In the genomic region with DNA sequence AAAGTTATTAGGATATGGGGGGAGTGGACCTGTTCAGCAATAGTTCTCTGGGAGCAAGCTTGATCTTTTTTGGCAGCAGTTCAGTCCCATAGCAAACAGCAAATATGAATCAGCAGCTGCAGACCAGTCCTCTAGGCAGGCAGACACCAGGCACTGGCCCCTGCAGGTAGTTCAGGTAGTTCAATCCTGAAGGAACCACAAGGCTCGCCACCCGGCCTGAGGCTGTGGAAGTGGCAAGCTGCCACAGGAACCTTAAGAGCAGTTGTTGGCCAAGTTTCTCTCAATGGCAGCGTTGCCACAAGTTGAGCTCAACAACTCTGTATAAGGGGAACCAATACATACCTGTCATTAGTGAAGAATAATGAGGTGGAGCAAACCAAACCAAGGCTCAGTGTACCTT, we compare ENCODE assay signal across 18 mouse cellular contexts. TPM values are rescaled to one million over a fixed set of nuclear protein-coding genes. Genes with fewer than 3 reads are reported as not detected.
DNase-seq lines count a peak whose midpoint lies in the region; ATAC-seq lines count a peak whose summit lies in the region.
"Had no signal": no experiment of that assay in that cellular context is flagged by ENCODE, and none has a peak within 500 bp of the region (broad histone marks: within the 10 kb centered on the region; RNA-seq: fewer than 3 reads in every experiment).

No protein-coding gene starts in this region.

- no peaks in the 10 kb centered on the region for H3K36me3 ChIP-seq in kidney, embryonic 14.5 days (ENCODE audit: control insufficient read depth, insufficient read depth, low read length)
- H3K36me3 ChIP-seq: forebrain, embryonic 15.5 days; limb, embryonic 10.5 days; lung, embryonic 15.5 days had no signal

- no peak overlapping the region for H3K4me2 ChIP-seq in kidney, embryonic 14.5 days (replicated peaks; ENCODE audit: low read depth, low read length)
- H3K4me2 ChIP-seq: forebrain, embryonic 15.5 days; liver, embryonic 11.5 days; lung, embryonic 15.5 days had no signal

- ATAC-seq in cerebellum, adult (ENCODE audit: insufficient number of reproducible peaks, low FRiP score, low TSS enrichment): no peak
- ATAC-seq in kidney, embryonic 14.5 days (ENCODE audit: low FRiP score, low TSS enrichment): no peak
- ATAC-seq: activated CD4-positive, CD25-positive, alpha-beta regulatory T cell, adult 4 months; forebrain, embryonic 15.5 days had no signal

- no peaks in the 10 kb centered on the region for H3K27me3 ChIP-seq in kidney, embryonic 14.5 days (ENCODE audit: control insufficient read depth, insufficient read depth, low read length)
- H3K27me3 ChIP-seq: forebrain, embryonic 15.5 days; lung, embryonic 15.5 days had no signal

- H3K9me3 ChIP-seq in kidney, embryonic 14.5 days (ENCODE audit: control insufficient read depth, low read length): no peaks in the 10 kb centered on the region
- H3K9me3 ChIP-seq: forebrain, embryonic 15.5 days; limb, embryonic 10.5 days; lung, embryonic 15.5 days had no signal

- DNase-seq in cerebellum, postnatal 25 days: peak; percentile 30 to 34
- peak; percentile 31 for DNase-seq in kidney, adult 11 months
- peak; percentile 57 for DNase-seq in lung, adult 18-20 months
- no peak for DNase-seq in lung, postnatal 10 days
- DNase-seq in lung, postnatal 36 days: peak; percentile 55
- DNase-seq in right cerebral cortex, postnatal 14 days: no peak
- DNase-seq: adrenal gland, postnatal 25 days; B cell, adult 2 months; right cerebral cortex, adult 18-20 months; thymus, adult 18-20 months had no signal

- H3K4me3 ChIP-seq in kidney, embryonic 14.5 days (ENCODE audit: low read length): no peak overlapping the region
- H3K4me3 ChIP-seq: erythroblast, embryonic 14.5 days; forebrain, embryonic 15.5 days; limb, embryonic 10.5 days; lung, embryonic 15.5 days had no signal

- no peaks in the 10 kb centered on the region for H3K4me1 ChIP-seq in kidney, embryonic 14.5 days (ENCODE audit: control insufficient read depth, insufficient read depth, low read length)
- H3K4me1 ChIP-seq: limb, embryonic 10.5 days had no signal

- no peak overlapping the region for H3K9ac ChIP-seq in kidney, embryonic 14.5 days (ENCODE audit: low read depth, low read length)
- H3K9ac ChIP-seq: forebrain, embryonic 15.5 days; lung, embryonic 15.5 days had no signal

- H3K27ac ChIP-seq in kidney, embryonic 14.5 days (ENCODE audit: low read depth, low read length): no peak overlapping the region
- H3K27ac ChIP-seq: forebrain, embryonic 15.5 days; limb, embryonic 10.5 days; lung, embryonic 15.5 days had no signal

- WGBS in kidney, embryonic 14.5 days: 87% methylated on average over 3 of the region's 3 CpGs

RNA-seq across cellular contexts. Expression of gene Phlpp1, which starts 58.8 kb away (rescaled TPM):
- 4.5 and 4.8 TPM in 2 replicates for polyA plus RNA-seq in kidney, embryonic 14.5 days (2014; fragmentation: Nextera tagmentation; extraction: Ambion mirVana)

Comparison
In these comparisons a context has a peak if more than half of its experiments do, and no peak if none do; other contexts are left out.
1. DNase-seq: peak in cerebellum, postnatal 25 days (2 of 2), kidney, adult 11 months (single experiment), lung, adult 18-20 months (2 of 2) and lung, postnatal 36 days (single experiment); none in lung, postnatal 10 days (single experiment) and right cerebral cortex, postnatal 14 days (single experiment).